Mouse (Mus musculus): ENCODE measurements around the gene Tomm20.
"Not testable (repeated sequence)": the region's sequence is repeated elsewhere in the genome, so short reads cannot be mapped to it uniquely, and the experiment has no call there.

Gene Tomm20

DNA sequence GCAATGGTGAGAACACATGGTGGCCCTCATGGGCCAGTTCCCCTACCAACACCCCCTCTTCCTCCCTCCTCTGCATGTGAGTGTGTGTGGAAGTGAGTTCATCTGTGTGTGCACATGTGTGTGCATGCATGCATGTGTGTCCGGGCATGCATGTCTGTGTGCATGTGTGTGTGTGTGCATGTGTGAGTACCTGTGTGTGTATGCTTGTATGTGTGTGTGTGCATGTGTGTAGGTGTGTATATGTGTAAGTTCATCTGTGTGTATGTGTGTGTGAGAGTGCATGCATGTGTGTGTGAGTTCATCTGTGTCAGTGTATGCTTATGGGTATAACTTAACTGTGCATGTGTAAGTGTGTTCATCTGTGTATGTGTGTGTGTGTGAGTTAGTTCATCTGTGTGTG, 27.3 kb downstream of the Tomm20 start:
- no peak for DNase-seq (ENCODE audit: low spot score in 2 of 2)

DNA sequence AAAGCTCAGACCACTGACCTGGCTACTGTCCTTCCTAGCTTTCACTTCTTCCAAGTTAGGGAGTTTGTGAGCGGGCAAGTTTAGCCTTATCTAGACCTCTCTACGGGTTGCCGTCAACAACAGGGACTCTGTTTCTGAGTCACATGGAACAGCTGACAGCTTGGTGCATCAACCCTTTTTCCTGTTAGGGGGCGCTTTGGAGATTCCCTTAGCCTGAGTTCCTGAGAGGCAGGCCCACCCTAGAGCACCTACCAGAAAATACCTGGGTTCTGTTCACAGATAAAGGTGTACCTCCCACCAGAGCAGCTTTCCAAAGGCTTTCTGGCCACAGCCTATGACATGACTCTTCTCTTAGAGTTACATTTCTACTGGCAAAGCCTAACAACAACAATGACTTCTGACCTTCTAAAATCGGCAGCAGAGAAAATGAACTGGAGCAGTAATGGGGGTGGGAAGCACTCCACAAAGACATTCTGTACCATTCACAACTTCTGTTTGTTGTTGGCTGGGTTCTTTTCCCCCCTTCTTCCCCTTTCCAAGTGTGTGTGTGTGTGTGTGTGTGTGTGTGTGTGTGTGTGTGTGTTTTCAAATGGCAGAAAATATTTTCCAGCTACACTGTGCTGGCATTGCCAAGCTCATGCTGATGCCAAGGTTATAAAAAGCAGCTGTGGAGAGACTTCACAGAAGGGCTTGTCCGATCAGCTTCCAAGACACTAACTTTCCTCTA, 28.3 kb downstream of the Tomm20 start:
- no peak for DNase-seq (ENCODE audit: low spot score in 2 of 2)

DNA sequence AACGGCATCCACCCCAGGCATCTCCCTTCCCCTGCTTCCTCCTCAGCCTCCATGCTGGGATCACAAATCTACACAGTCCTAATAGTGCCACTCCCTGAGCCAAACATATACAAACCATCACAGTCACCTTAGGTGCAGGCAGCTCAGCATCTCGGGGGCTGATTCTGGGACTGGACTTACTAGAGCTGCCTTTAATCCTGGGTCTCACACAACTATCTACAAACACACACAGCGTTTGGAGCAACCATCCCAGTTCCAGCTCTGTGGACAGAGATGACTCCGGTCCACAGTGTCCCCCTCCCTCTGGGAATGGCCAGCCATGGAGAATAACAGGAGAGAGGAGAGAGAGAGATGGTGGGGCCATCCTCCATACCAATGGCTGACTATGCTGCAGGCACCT, 29.0 kb downstream of the Tomm20 start:
- DNase-seq (ENCODE audit: low spot score in 2 of 2) = no peak

DNA sequence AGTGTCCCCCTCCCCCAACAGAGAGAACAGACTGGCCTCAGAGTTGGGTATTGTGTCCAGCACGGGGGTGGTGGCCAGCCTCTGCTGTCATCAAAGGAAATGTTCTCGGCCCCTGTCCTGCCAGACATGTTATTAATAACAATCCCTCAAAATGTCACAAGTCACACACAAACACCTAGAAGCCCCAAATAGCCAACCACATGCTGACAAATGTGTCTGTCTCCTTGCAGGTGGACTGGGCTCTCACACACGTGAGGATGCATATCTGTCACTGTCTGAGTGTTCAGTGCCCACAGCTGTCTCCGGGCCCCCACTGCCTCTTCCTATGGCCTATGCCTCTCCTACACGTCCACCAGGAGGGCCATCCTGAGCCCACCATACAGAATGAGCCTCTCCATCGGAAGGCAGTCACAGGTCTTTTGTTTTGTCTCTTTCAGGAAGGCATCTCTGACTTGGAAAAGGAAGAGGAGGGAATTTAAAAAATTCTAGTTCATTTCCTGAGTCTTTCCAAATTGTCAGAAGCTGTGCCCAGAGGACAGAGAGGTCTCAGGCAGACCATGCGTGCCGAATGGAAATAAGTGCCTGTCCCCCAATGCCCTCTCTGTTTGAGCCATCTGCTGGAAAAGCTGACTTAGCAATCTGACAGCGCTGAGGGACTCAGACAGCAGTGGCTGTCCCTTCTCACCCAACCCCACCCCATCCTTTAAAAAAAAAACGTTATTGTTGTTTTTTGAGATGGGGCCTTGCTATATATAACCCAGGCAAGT, 30.9 kb downstream of the Tomm20 start:
- DNase-seq (ENCODE audit: low spot score in 2 of 2) = no peak

DNA sequence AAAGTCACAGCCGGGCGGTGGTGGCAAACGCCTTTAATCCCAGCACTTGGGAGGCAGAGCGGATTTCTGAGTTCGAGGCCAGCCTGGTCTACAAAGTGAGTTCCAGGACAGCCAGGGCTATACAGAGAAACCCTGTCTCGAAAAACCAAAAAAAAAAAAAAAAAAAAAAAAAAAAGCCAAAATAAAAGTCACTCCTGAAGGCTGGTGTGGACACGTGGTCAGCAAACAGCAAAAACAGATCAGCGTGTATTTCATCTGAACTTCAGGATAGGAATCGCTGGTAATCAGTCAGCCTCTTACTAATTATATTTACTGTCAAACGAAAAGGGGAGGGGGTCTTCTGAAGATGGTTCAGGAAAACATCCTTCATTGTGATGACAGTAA, 31.5 kb downstream of the Tomm20 start:
- DNase-seq (ENCODE audit: low spot score in 2 of 2) = not testable (repeated sequence)

DNA sequence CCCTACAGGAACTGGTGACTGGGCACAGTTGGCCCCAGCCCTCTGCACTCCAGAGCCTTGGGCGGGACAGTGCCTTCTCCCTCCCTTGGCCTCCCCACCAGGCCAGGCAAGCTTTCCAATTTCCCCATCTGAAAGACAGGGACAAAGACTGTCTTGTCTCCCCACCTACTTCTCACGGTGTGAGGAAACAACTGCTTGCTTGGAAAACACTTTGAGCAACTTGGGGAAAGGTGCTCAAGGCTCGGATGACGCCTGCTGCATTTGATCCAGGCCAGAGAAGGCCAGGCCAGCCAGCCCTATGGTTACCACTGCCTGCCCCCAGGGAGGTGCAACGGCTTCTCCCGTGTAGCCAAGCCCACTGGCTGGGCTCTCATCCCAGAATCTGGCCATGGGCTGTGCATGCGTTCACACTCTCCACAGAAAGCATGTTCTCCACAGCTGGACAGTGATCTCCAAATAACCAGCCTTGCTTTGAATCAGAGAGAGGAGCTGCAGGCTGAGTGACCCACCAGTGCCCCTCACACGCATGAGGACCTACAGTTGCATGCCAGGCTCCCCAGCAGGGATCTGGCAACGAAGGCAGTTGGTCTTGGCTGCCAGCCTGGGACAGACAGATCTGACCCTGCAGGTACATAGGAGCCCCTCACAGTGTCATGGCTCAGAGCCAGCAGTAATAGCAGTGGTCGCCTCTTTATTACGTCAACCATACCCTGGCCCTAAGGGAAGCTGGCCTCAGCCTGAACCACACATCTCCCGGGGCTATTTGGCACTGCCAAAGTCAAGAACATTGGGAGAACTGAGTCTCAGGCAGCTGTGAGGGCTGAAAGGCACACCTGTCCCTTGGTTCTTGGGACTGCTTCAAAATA, 32.2 kb downstream of the Tomm20 start:
- no peak for DNase-seq (ENCODE audit: low spot score in 2 of 2)

DNA sequence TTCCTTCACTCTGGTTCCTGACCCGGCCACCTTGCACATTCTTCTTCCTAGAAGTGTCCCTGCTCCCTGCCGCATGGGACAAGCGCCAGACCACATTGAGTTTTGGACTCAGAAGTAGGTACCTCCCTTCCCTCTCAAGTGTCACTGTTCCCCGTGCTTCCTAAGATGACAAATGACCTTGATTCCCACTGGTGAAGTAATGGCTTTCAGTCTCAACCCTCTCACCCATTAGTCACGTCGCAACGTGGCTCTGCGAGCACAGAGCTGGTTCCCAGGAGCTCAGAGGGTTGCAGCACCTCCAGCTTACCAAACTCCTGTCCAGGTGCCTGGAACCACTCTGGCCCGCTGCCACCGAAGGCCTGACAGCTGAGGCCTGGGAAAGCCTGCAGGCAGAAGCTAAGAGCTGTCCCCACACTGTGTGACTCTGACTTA, 36.3 kb downstream of the Tomm20 start:
- no peak for DNase-seq (ENCODE audit: low spot score in 2 of 2)

DNA sequence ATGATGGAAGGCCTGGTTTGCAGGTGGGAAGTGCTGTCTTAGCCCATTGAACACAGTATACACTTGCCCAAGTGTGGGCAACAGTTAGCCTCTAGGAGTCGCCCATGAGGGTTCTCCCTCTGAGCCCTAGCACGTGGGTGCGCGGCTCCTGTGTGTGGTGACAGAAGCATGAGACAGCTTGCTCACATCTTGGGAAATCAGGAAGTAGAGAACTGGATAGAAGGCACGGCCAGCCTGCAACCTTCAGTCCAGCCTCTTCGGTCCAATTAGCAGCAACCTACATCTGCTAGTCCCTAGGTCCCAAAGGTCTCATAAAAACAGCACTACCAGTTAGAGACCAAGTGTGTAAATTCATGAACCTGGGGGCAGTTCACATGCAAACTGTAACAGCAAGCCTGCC, 36.8 kb downstream of the Tomm20 start:
- DNase-seq (ENCODE audit: low spot score in 2 of 2) = no peak

DNA sequence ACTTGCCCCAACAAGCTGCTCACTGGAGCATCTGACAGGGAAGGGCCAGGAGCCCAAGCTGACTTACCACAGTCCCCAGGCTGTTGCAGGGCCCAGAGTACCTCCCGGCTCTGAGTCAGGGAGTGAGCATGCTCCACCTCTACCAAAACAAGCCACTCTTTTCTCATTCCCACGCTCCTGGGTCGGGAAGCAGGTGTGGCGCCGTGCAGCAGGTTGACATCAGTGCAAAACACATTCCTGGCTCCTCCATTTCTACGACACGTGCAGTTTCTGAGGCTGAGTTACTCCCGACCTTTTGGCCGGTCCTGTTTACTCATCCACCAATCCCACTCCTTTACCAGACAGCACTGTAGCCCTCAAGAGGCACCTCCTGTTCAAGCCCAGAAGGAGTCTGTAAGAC, 37.7 kb downstream of the Tomm20 start:
- DNase-seq (ENCODE audit: low spot score in 2 of 2) = no peak

DNA sequence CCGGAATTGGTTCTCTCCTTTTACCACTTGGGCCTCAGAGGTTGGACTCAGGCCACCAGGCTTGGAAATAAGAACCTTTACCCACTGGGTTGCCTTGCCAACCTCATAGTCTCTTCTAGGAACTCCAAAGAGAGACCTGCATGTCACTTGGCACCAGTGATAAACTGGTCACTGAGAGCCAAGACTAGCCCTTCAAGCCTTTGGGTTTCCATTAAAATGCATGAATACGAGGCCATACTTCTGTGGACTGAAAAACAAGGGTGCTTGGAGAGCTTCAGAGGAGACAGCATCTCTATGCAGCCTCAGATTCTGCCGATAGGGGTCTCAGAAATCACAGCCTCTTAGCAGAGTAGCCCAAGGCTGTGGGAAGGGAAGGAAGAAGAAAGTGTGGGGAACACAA, 38.3 kb downstream of the Tomm20 start:
- peak in 1 of 2 experiments; percentile 57 for DNase-seq (ENCODE audit: low spot score in 2 of 2)

DNA sequence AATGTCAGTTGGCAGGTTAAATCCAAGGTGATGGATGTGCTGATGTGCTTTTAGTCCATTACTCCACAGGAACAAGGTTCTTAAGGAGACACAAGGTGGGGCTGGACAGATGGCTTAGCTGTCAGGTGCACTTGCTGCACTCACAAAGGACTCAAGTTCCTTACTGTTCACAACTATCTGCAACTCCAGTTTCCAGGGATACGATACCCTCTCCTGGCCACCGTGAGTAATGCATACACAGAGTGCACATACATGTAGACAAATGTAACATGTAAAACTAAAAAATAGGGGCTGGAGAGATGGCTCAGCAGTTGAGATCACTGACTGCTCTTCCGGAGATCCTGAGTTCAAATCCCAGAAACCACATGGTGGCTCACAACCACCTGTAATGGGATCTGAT, 40.3 kb downstream of the Tomm20 start:
- DNase-seq (ENCODE audit: low spot score in 2 of 2) = no peak

DNA sequence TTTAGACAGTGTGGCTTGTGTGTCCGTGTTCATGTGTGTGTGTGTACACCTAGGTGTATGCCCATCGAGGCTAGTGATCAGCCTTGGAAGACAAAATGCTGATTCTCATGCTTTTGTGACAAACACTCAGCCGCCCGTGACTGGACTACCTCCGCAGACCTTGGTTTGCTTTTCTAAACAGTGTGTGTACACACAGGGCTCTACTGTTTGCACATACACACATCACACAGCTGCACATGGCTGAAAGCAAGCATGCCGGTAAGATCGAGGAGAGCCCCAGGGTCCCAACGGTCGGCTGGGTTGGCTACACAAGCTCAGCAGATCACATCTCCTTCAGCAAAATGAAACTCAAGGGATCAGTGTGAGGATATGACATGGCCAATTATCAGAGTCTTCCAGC, 41.7 kb downstream of the Tomm20 start:
- DNase-seq (ENCODE audit: low spot score in 2 of 2) = no peak

DNA sequence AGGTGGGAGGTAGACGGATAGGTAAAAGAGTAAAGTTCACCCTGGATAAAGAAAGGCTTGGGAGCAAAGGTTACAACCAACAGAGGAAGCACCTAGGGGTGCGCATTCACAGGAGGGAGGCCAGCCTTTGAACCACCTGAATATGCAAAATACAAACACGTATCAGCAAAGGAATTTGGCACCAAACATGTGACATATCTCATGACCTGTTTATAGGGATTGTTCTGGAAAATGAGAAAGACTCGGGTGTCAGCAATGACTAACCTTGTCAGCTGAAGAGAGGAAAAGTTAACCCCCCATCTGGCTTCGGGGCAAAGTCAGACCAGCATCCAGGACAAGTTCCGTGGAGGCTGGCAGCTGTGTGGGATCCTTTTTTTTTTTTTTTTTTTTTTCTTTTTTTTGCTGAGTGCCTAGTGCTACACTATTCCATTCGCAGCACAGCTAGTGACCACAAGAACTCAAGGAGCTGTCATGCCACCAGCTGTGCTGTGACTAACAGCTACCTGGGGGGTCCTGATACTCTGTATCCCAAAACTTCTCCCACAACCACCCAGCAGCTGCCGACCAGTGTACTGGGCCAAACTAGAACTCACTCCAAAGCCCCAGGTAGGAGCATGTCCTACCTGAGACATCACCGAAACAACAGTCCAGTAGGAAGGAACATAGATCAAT, 42.3 kb downstream of the Tomm20 start:
- no peak for DNase-seq (ENCODE audit: low spot score in 2 of 2)

DNA sequence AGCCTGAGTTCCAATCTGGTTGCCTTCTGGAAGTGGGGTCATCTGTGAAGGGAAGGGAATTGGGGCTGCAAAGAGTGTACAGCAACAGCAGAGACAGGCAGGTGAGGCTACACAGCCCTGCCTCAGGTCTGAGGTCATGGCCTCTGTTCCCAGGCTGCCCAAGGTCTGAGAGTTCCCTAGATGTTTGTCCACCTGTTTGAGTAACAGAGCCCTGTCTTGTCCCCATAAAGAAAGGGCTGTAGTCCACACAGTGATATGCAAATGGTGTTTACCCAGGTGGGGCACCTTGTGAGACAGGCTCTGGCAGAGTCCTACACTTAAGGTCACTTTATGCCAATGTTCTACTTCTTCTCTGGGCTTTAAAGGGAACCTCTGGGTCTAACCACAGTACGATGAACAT, 44.0 kb downstream of the Tomm20 start:
- no peak for DNase-seq (ENCODE audit: low spot score in 2 of 2)

DNA sequence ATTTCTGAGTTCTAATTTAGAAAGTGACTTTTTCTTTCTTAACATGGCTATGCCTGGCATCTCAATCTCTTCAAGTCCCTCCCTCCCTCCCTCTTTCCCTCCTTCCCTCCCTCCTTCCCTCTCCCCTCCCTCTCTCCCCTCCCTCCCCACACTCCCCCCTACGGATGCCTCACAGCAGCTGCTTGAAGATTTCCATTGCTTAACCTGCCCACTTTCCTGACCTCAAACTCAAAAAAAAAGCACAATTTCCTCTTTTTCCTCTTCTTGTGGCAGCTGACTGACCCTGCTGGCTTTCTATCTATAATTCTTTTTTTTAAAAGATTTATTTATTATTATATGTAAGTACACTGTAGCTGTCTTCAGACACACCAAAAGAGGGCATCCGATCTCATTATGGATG, 44.6 kb downstream of the Tomm20 start:
- DNase-seq (ENCODE audit: low spot score in 2 of 2) = no peak

DNA sequence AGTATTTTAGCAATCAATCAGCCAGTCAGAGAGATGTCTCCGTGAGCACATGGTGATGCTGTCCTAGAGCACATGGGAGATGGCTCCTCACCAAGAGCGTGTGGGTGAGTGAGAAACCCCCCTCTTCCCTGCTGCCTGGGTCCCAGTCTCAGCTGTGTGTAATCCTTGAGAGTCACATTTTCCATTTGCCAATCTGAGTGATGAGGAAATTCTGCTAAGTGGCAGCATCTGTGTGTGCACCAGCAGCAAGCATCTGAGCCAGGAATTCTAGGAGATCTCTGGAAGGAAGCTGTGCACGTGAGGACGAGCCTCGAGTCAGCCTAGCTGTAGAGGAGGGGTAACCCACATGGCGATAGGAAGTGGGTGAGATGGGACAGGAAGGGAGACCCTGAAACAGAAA, 50.5 kb downstream of the Tomm20 start:
- peak; percentile 71 to 81 for DNase-seq (ENCODE audit: low spot score in 2 of 2)

DNA sequence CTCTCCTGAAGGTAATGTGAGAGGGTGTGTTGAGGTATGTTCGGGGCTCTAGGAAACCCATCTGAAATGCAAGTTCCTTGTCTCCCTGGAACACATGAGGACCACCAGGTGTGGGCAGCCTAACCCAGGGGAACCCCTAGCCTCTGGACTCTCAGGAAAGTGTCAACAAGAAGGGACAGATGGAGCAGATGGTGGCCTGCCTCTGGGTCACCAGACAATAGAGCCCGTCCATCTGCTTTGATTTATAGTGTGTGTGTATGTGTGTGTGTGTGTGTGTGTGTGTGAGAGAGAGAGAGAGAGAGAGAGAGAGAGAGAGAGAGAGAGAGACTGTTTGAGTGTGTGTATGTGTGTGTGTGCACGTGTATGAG, 58.0 kb downstream of the Tomm20 start:
- no peak for DNase-seq (ENCODE audit: low spot score in 2 of 2)

DNA sequence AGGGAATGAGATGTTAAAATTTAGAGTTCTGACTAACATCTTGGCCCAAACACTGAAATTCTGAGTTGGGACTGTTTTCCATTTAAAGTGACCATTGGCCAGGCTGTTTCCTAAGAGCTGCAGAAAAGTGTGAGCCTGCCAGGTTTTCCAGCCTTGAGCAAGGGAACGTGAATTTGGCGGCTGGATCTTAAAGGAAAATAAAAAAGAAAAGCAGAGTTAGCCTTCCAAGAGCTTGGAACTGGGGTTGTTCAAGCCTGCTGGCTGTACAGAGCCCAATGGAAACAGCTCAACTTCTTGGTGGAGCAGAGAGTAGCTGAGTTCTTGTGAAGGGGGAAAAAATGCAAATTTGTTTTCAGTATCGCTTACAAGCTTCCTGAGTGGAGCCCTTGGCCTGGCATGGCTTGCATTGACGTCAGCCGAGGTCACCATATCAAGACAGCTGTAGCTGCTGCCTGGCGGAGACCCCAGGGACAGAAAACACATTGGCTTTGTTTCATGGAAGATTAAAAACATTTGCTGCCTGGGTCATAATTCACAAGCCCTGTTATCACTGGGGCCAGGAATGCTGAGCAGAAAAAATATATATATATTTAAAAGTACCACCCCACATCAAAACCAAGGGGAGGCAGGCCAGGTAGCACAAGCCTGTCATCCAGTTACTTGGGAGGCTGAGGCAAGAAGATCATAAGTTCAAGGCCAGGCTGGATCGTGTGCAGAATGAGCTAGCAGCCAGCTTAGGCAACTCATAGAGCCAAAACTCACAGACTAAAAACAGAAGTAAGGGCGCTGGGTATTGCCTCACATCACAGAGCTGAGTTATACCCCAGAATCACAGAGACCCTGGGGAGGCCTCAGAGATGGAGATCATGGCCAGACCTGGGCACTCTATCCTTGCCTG, 58.7 kb downstream of the Tomm20 start:
- peak in 1 of 2 experiments; percentile 31 for DNase-seq (ENCODE audit: low spot score in 2 of 2)

DNA sequence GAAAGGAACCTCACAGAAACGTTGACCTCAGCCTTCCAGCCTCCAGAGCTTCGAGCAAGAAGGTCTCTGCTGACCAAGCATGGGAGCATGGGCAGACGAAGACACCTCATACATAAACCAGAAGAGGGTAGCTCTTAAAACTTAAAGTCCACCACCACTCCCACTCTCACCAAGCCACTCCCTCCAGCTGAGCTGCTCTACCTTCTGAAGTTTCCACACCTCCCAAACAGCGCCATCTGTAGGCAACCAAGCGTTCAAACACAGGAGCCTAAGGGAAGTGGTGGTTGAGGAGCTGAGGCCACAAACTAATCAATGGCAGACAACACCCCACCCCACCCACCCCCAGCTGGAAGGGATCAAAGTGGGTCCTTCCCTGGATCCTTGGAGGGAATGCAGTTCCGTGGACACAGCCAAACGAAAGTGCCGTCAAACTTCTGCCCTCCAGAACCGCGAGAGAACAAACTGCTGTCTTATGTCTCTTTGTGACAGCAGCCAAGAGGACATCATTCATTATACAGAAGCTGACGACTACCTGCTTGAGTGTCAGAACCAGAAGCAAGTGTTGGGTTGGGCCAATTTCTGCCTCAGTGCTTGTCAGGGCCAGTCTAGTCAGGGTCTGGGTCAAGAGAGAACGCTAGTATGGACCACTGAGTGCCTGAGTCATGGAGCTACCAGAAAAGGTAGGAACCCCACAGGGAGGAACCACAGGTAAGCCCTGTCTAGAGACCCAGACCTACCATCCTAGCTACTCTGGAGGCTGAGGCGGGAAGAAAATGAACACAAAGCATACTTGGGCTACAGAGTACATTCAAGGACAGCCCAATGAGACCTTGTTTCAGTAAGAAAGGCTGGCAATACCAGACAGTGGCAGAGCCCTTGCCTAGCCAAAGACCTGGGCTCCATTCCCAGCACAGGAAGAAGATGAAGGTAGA, 59.8 kb downstream of the Tomm20 start:
- DNase-seq (ENCODE audit: low spot score in 2 of 2) = no peak

Data from frontal cortex, postnatal 36 days (tissue).